Mouse (Mus musculus): ENCODE measurements at regions not wholly inside any gene's neighbourhood (a gene's known extent, or its start where the extent isn't known, plus 50 kb on each side); places are given as distances from the start of the nearest gene placed in this dataset.
A peak's percentile ranks its signal among the peaks of the same experiment; 100 is the strongest.
"Not testable (repeated sequence)": the region's sequence is repeated elsewhere in the genome, so short reads cannot be mapped to it uniquely, and the experiment has no call there.

- intact Hi-C loops (cut with DNase I): loop anchor here (5.0 kb wide), 1 partner anchor 347 kb away; no protein-coding TSS in a partner anchor
- DNase-seq (ENCODE audit: low spot score in 2 of 2): no peak
These were observed 199.4 kb downstream of the Faxc start for GRCm38 (mm10) chr4:22130511-22130910.

- peak; percentile 30 to 46 for DNase-seq (ENCODE audit: low spot score in 2 of 2)
- intact Hi-C loops (cut with DNase I): loop anchor here (5.0 kb wide), 1 partner anchor 345 kb away; no protein-coding TSS in a partner anchor
These were observed 200.9 kb downstream of the Faxc start for GRCm38 (mm10) chr4:22131751-22132736.

GRCm38 (mm10) chr4:22133547-22134495 lies 202.7 kb downstream of the Faxc start:
- intact Hi-C loops (cut with DNase I): loop anchor here (5.0 kb wide), 1 partner anchor 343 kb away; no protein-coding TSS in a partner anchor
- no peak for DNase-seq (ENCODE audit: low spot score in 2 of 2)

GRCm38 (mm10) chr4:22140122-22140521 lies 209.0 kb downstream of the Faxc start:
- DNase-seq (ENCODE audit: low spot score in 2 of 2): no peak
- intact Hi-C loops (cut with DNase I): no loop called here

- intact Hi-C loops (cut with DNase I): no loop called here
- DNase-seq (ENCODE audit: low spot score in 2 of 2): no peak
These were observed 212.4 kb downstream of the Faxc start for GRCm38 (mm10) chr4:22143546-22143945.

GRCm38 (mm10) chr4:22144834-22145233 lies 212.5 kb upstream of the Fbxl4 start:
- intact Hi-C loops (cut with DNase I); DNase-seq (ENCODE audit: low spot score in 2 of 2): not testable (repeated sequence)

- DNase-seq (ENCODE audit: low spot score in 2 of 2): no peak
- intact Hi-C loops (cut with DNase I): no loop called here
These were observed 210.5 kb upstream of the Fbxl4 start for GRCm38 (mm10) chr4:22146648-22147409.

GRCm38 (mm10) chr4:22151899-22152493 lies 205.3 kb upstream of the Fbxl4 start:
- intact Hi-C loops (cut with DNase I): no loop called here

GRCm38 (mm10) chr4:22152971-22153544 lies 204.3 kb upstream of the Fbxl4 start:
- intact Hi-C loops (cut with DNase I): no loop called here
- DNase-seq (ENCODE audit: low spot score in 2 of 2): no peak

More at GRCm38 (mm10) chr4:22151899-22152493, 205.3 kb upstream of the Fbxl4 start:
- DNase-seq (ENCODE audit: low spot score in 2 of 2): no peak

- intact Hi-C loops (cut with DNase I): no loop called here
- DNase-seq (ENCODE audit: low spot score in 2 of 2): no peak
These were observed 203.7 kb upstream of the Fbxl4 start for GRCm38 (mm10) chr4:22153620-22154019.

GRCm38 (mm10) chr4:22186422-22186821 lies 170.9 kb upstream of the Fbxl4 start:
- intact Hi-C loops (cut with DNase I): no loop called here

GRCm38 (mm10) chr4:22188141-22189006 lies 169.0 kb upstream of the Fbxl4 start:
- intact Hi-C loops (cut with DNase I): no loop called here
- DNase-seq (ENCODE audit: low spot score in 2 of 2): peak; percentile 6 to 14

More at GRCm38 (mm10) chr4:22186422-22186821, 170.9 kb upstream of the Fbxl4 start:
- no peak for DNase-seq (ENCODE audit: low spot score in 2 of 2)

- no peak for DNase-seq (ENCODE audit: low spot score in 2 of 2)
- intact Hi-C loops (cut with DNase I): no loop called here
These were observed 160.8 kb upstream of the Fbxl4 start for GRCm38 (mm10) chr4:22196501-22196900.

- intact Hi-C loops (cut with DNase I): no loop called here
- no peak for DNase-seq (ENCODE audit: low spot score in 2 of 2)
These were observed 148.8 kb upstream of the Fbxl4 start for GRCm38 (mm10) chr4:22208531-22208930.

- intact Hi-C loops (cut with DNase I): no loop called here
- no peak for DNase-seq (ENCODE audit: low spot score in 2 of 2)
These were observed 119.7 kb upstream of the Fbxl4 start for GRCm38 (mm10) chr4:22237640-22238039.

GRCm38 (mm10) chr4:22250276-22250675 lies 107.1 kb upstream of the Fbxl4 start:
- DNase-seq (ENCODE audit: low spot score in 2 of 2); intact Hi-C loops (cut with DNase I): not testable (repeated sequence)

GRCm38 (mm10) chr4:22263903-22264302 lies 93.4 kb upstream of the Fbxl4 start:
- no peak for DNase-seq (ENCODE audit: low spot score in 2 of 2)
- intact Hi-C loops (cut with DNase I): no loop called here
